Mouse (Mus musculus) limb, embryonic 15.5 days (tissue): ENCODE measurements around the gene Hlcs. TPM values are rescaled to one million over a fixed set of nuclear protein-coding genes. Genes with fewer than 3 reads are reported as not detected.

Source experiments
- ATAC-seq: fragments of 200-750 bp; cut with Nextera tagmentation; 2 replicates; pipeline ENCODE4 v1.8.0; 2017; ENCODE audit warnings: low read depth, moderate TSS enrichment; ENCODE audit not compliant: insufficient number of reproducible peaks, low FRiP score, low TSS enrichment
- H3K27ac ChIP-seq: fragments of 300-500 bp; sonication (generic); 2 replicates; pipeline ENCODE4 v1.5.1; 2015; ENCODE audit warnings: moderate library complexity, mild to moderate bottlenecking, inconsistent platforms
- H3K27me3 ChIP-seq: fragments of 300-500 bp; sonication (generic); 2 replicates; pipeline ENCODE4 v1.6.1; 2015; ENCODE audit warnings: inconsistent platforms
- H3K36me3 ChIP-seq: fragments of 300-500 bp; sonication (generic); 2 replicates; pipeline ENCODE4 v1.6.1; 2015; ENCODE audit warnings: inconsistent platforms
- H3K4me1 ChIP-seq: fragments of 300-500 bp; sonication (generic); 2 replicates; pipeline ENCODE4 v1.6.1; 2015; ENCODE audit warnings: inconsistent platforms
- H3K4me2 ChIP-seq: fragments of 300-500 bp; sonication (generic); 2 replicates; pipeline ENCODE4 v1.6.1; 2015; ENCODE audit warnings: mild to moderate bottlenecking, inconsistent platforms
- H3K4me3 ChIP-seq: fragments of 300-500 bp; sonication (generic); 2 replicates; pipeline ENCODE4 v1.5.1; 2015; ENCODE audit warnings: mild to moderate bottlenecking, inconsistent platforms
- H3K9ac ChIP-seq: fragments of 300-500 bp; sonication (generic); 2 replicates; pipeline ENCODE4 v1.6.1; 2015; ENCODE audit warnings: inconsistent platforms
- H3K9me3 ChIP-seq: fragments of 300-500 bp; sonication (generic); 2 replicates; pipeline ENCODE4 v1.6.1; 2016; ENCODE audit warnings: inconsistent platforms
- WGBS: fragments of 180-500 bp; shearing (Covaris S2); methylation state at CpG from one replicate; pipeline ENCODE4 v1.1.7; 2015; 5-methylcytosine and 5-hydroxymethylcytosine counted together
- polyA plus RNA-seq: library from polyadenylated mRNA; unstranded; fragments of >200 nt; fragmentation: Nextera tagmentation; extraction: Ambion mirVana; gene quantifications from 2 replicates; pipeline ENCODE4 v1.2.1, GENCODE M21; 2015

The Hlcs gene
- polyA plus RNA-seq, 1 experiment from 2014 or later = 7.8 TPM

- H3K4me2 ChIP-seq = peak overlapping the region; percentile 38
- H3K4me3 ChIP-seq = peak overlapping the region; percentile 21
- H3K27ac ChIP-seq = no peak overlapping the region
- H3K27me3 ChIP-seq = peaks cover 8% of the 10 kb centered on the region; the same call in 1 of the 2 replicates
- no peak overlapping the region; the same call in 1 of the 2 replicates for H3K9ac ChIP-seq
- peaks cover 13% of the 10 kb centered on the region for H3K4me1 ChIP-seq
- no peaks in the 10 kb centered on the region for H3K36me3 ChIP-seq
- no peak for ATAC-seq
- 4% methylated on average over 30 of the region's 30 CpGs for WGBS
- no peaks in the 10 kb centered on the region for H3K9me3 ChIP-seq
These were observed 10.8 kb downstream of the Hlcs start for GRCm38 (mm10) chr16:94302274-94303202.

GRCm38 (mm10) chr16:94301696-94302095 lies 11.7 kb downstream of the Hlcs start:
- Histone ChIP-seq H3K4me1 (peaks cover 13% of the 10 kb centered on the region), H3K27ac (no peak overlapping the region), H3K4me3 (no peak overlapping the region), H3K4me2 (no peak overlapping the region), H3K27me3 (peaks cover 8% of the 10 kb centered on the region; the same call in 1 of the 2 replicates), H3K9ac (no peak overlapping the region), H3K9me3 (no peaks in the 10 kb centered on the region), H3K36me3 (no peaks in the 10 kb centered on the region)
- WGBS = 66% methylated on average over 5 of the region's 5 CpGs
- no peak for ATAC-seq

GRCm38 (mm10) chr16:94301194-94301593 lies 12.2 kb downstream of the Hlcs start:
- Histone ChIP-seq H3K9ac (no peak overlapping the region), H3K36me3 (no peaks in the 10 kb centered on the region), H3K27me3 (peaks cover 8% of the 10 kb centered on the region; the same call in 1 of the 2 replicates), H3K4me3 (no peak overlapping the region), H3K4me1 (peaks cover 13% of the 10 kb centered on the region), H3K4me2 (no peak overlapping the region), H3K9me3 (no peaks in the 10 kb centered on the region), H3K27ac (no peak overlapping the region)
- no peak for ATAC-seq
- WGBS = 86% methylated on average over 4 of the region's 4 CpGs

GRCm38 (mm10) chr16:94299210-94299609 lies 14.2 kb downstream of the Hlcs start:
- no peaks in the 10 kb centered on the region for H3K36me3 ChIP-seq

GRCm38 (mm10) chr16:94298081-94298480 lies 15.3 kb downstream of the Hlcs start:
- H3K4me3 ChIP-seq = no peak overlapping the region
- no peaks in the 10 kb centered on the region for H3K36me3 ChIP-seq
- peaks cover 11% of the 10 kb centered on the region for H3K4me1 ChIP-seq
- no peaks in the 10 kb centered on the region for H3K9me3 ChIP-seq
- H3K27ac ChIP-seq = no peak overlapping the region
- peaks cover 5% of the 10 kb centered on the region; the same call in 1 of the 2 replicates for H3K27me3 ChIP-seq
- 89% methylated on average over 5 of the region's 5 CpGs for WGBS
- ATAC-seq = no peak
- no peak overlapping the region for H3K9ac ChIP-seq
- H3K4me2 ChIP-seq = no peak overlapping the region

More at GRCm38 (mm10) chr16:94299210-94299609, 14.2 kb downstream of the Hlcs start:
- H3K27me3 ChIP-seq = peaks cover 8% of the 10 kb centered on the region; the same call in 1 of the 2 replicates
- no peak for ATAC-seq
- no peaks in the 10 kb centered on the region for H3K9me3 ChIP-seq
- H3K4me3 ChIP-seq = no peak overlapping the region
- 52% methylated on average over 4 of the region's 4 CpGs for WGBS
- no peak overlapping the region for H3K9ac ChIP-seq
- H3K4me1 ChIP-seq = peaks cover 13% of the 10 kb centered on the region
- no peak overlapping the region for H3K4me2 ChIP-seq
- H3K27ac ChIP-seq = no peak overlapping the region

- no peak overlapping the region for H3K9ac ChIP-seq
- WGBS = 82% methylated on average over 4 of the region's 4 CpGs
- H3K4me3 ChIP-seq = no peak overlapping the region
- no peak for ATAC-seq
- H3K4me2 ChIP-seq = no peak overlapping the region
- no peaks in the 10 kb centered on the region for H3K27me3 ChIP-seq
- no peaks in the 10 kb centered on the region for H3K36me3 ChIP-seq
- H3K9me3 ChIP-seq = no peaks in the 10 kb centered on the region
- no peak overlapping the region for H3K27ac ChIP-seq
- peaks cover 11% of the 10 kb centered on the region for H3K4me1 ChIP-seq
These were observed 22.2 kb downstream of the Hlcs start for GRCm38 (mm10) chr16:94291141-94291540.

- WGBS = 5% methylated on average over 51 of the region's 52 CpGs
- H3K4me1 ChIP-seq = peaks cover 11% of the 10 kb centered on the region
- H3K27me3 ChIP-seq = no peaks in the 10 kb centered on the region
- peak overlapping the region; percentile 98 for H3K4me2 ChIP-seq
- peak; percentile 88 for ATAC-seq
- peak overlapping the region; percentile 68 for H3K9ac ChIP-seq
- H3K9me3 ChIP-seq = no peaks in the 10 kb centered on the region
- no peaks in the 10 kb centered on the region for H3K36me3 ChIP-seq
- H3K27ac ChIP-seq = no peak overlapping the region
- peak overlapping the region; percentile 89 for H3K4me3 ChIP-seq
These were observed 23.0 kb downstream of the Hlcs start for GRCm38 (mm10) chr16:94290073-94290999.

- Histone ChIP-seq H3K4me2 (peak overlapping the region; percentile 98), H3K4me1 (peaks cover 11% of the 10 kb centered on the region), H3K9ac (peak overlapping the region; percentile 68), H3K27ac (no peak overlapping the region), H3K4me3 (peak overlapping the region; percentile 89), H3K27me3 (no peaks in the 10 kb centered on the region), H3K9me3 (no peaks in the 10 kb centered on the region), H3K36me3 (no peaks in the 10 kb centered on the region)
- 8% methylated on average over 38 of the region's 39 CpGs for WGBS
- ATAC-seq = 0 out of 2 replicates have a peak, but pooled peaks have one; percentile 8
These were observed 24.0 kb downstream of the Hlcs start for GRCm38 (mm10) chr16:94289138-94290072.

GRCm38 (mm10) chr16:94287826-94288225 lies 25.5 kb downstream of the Hlcs start:
- Histone ChIP-seq H3K27me3 (no peaks in the 10 kb centered on the region), H3K4me3 (no peak overlapping the region), H3K36me3 (no peaks in the 10 kb centered on the region), H3K9me3 (no peaks in the 10 kb centered on the region), H3K4me1 (peaks cover 11% of the 10 kb centered on the region), H3K9ac (no peak overlapping the region), H3K27ac (no peak overlapping the region), H3K4me2 (no peak overlapping the region)
- WGBS = 76% methylated on average over 9 of the region's 9 CpGs
- no peak for ATAC-seq

- ATAC-seq = no peak
- no peaks in the 10 kb centered on the region for H3K9me3 ChIP-seq
- H3K4me3 ChIP-seq = no peak overlapping the region
- WGBS = 89% methylated on average over 3 of the region's 3 CpGs
- H3K27me3 ChIP-seq = no peaks in the 10 kb centered on the region
- H3K9ac ChIP-seq = no peak overlapping the region
- no peak overlapping the region for H3K27ac ChIP-seq
- H3K36me3 ChIP-seq = peaks cover 5% of the 10 kb centered on the region; the same call in 1 of the 2 replicates
- no peak overlapping the region for H3K4me2 ChIP-seq
- no peaks in the 10 kb centered on the region for H3K4me1 ChIP-seq
These were observed 29.4 kb downstream of the Hlcs start for GRCm38 (mm10) chr16:94283972-94284371.

GRCm38 (mm10) chr16:94270826-94271225 lies 42.5 kb downstream of the Hlcs start:
- Histone ChIP-seq H3K9ac (no peak overlapping the region), H3K36me3 (no peaks in the 10 kb centered on the region), H3K27ac (no peak overlapping the region), H3K27me3 (no peaks in the 10 kb centered on the region), H3K4me2 (no peak overlapping the region), H3K4me3 (no peak overlapping the region), H3K9me3 (no peaks in the 10 kb centered on the region), H3K4me1 (no peaks in the 10 kb centered on the region; the same call in 1 of the 2 replicates)
- ATAC-seq = no peak
- WGBS = 84% methylated on average over 6 of the region's 6 CpGs
